Mouse (Mus musculus) intestine, embryonic 15.5 days (tissue): ENCODE results near the gene Kcna5. TPM values are rescaled to one million over a fixed set of nuclear protein-coding genes. Genes with fewer than 3 reads are reported as not detected.
A peak's percentile ranks its signal among the peaks of the same experiment; 100 is the strongest.

ENCODE experiments used
- ATAC-seq: fragments of 200-750 bp; cut with Nextera tagmentation; 2 replicates; pipeline ENCODE4 v1.8.0; 2017; ENCODE audit warnings: moderate TSS enrichment, moderate library complexity
- H3K27ac ChIP-seq: fragments of 300-500 bp; sonication (generic); 2 replicates; pipeline ENCODE4 v1.5.1; 2015; ENCODE audit warnings: mild to moderate bottlenecking, inconsistent platforms
- H3K27me3 ChIP-seq: fragments of 300-500 bp; sonication (generic); replicated peaks from 2 replicates; pipeline ENCODE4 v1.6.1; 2015; ENCODE audit warnings: inconsistent platforms
- H3K36me3 ChIP-seq: fragments of 300-500 bp; sonication (generic); 2 replicates; pipeline ENCODE4 v1.6.1; 2015; ENCODE audit warnings: inconsistent platforms
- H3K4me1 ChIP-seq: fragments of 300-500 bp; sonication (generic); replicated peaks from 2 replicates; pipeline ENCODE4 v1.6.1; 2015; ENCODE audit warnings: inconsistent platforms
- H3K4me2 ChIP-seq: fragments of 300-500 bp; sonication (generic); replicated peaks from 2 replicates; pipeline ENCODE4 v1.6.1; 2015; ENCODE audit warnings: mild to moderate bottlenecking, inconsistent platforms
- H3K4me3 ChIP-seq: fragments of 300-500 bp; sonication (generic); replicated peaks from 2 replicates; pipeline ENCODE4 v1.5.1; 2015; ENCODE audit warnings: inconsistent platforms
- H3K9ac ChIP-seq: fragments of 300-500 bp; sonication (generic); 2 replicates; pipeline ENCODE4 v1.6.1; 2015; ENCODE audit warnings: inconsistent platforms
- H3K9me3 ChIP-seq: fragments of 300-500 bp; sonication (generic); 2 replicates; pipeline ENCODE4 v1.6.1; 2016; ENCODE audit warnings: inconsistent platforms
- WGBS: fragments of 180-500 bp; shearing (Covaris S2); methylation state at CpG from one replicate; pipeline ENCODE4 v1.1.7; 2015; 5-methylcytosine and 5-hydroxymethylcytosine counted together
- polyA plus RNA-seq: library from polyadenylated mRNA; unstranded; fragments of >200 nt; fragmentation: Nextera tagmentation; extraction: Ambion mirVana; gene quantifications from 2 replicates; pipeline ENCODE4 v1.2.1, GENCODE M21; 2015

Gene Kcna5
- polyA plus RNA-seq, 1 experiment from 2014 or later, result 7.5 TPM

DNA sequence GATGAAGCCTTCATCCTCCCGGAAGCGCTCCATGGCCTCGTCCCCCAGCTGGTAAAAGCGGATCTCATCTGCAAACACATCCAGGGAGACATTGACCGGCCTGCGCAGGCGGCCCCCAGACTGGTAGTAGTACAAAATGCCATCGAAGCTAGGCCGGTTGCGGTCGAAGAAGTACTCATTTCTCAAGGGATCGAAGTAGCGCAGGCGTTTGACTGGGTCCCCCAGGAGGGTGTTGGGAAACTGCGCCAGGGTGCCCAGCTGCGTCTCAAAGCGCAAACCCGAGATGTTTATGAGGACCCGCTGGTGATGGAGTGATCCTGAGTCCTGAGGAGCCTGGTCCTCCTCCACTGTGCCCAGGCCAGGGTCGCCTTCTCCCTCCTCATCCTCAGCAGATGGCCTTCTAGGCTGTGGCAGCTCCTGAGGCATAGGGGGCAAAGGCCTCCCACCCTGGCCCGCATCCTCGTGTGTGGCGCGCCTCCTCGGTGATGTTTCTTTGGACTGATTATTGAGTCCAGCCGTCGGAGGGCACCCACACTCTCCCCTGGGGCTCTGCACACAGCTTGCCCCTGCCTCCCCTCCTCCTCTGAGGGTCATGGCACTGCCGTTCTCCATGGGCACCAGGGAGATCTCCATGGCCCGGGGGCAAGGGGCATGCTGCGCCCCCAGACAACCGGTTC, 543 bp downstream of the Kcna5 start:
- peak; percentile 48 for ATAC-seq

DNA sequence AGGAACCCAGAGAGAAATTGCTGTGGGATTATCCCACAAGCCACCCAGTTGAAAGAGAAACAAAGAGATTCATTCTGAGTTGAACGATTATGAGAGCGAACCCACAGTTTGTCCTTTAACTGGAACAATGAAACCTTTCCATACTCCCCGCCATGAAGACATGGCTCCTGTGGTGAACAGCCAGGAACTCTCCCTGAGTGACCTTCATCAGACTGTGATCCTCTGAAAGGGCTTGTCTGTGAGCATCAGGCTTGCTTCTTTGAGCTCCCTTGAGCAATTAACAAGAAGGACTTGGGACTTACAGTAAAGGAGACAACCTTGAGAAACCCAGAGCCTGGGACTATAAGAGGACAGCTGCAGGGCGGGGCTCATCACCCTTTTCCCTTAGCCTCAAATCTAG, 3.9 kb downstream of the Kcna5 start:
- WGBS, result 77% methylated on average over 4 of the region's 4 CpGs

More for the DNA sequence above, 543 bp downstream of the Kcna5 start:
- H3K9ac ChIP-seq, result peak overlapping the region; percentile 34
- H3K4me1 ChIP-seq, result peaks cover 18% of the 10 kb centered on the region
- 26% methylated on average over 31 of the region's 31 CpGs for WGBS
- peak overlapping the region; percentile 63 for H3K4me2 ChIP-seq
- no peaks in the 10 kb centered on the region for H3K9me3 ChIP-seq
- 0 out of 2 replicates have a peak, but pooled peaks cover 9% of the 10 kb centered on the region for H3K27me3 ChIP-seq
- H3K36me3 ChIP-seq, result no peaks in the 10 kb centered on the region
- peak overlapping the region; percentile 27 for H3K4me3 ChIP-seq
- peak overlapping the region; percentile 73 for H3K27ac ChIP-seq

DNA sequence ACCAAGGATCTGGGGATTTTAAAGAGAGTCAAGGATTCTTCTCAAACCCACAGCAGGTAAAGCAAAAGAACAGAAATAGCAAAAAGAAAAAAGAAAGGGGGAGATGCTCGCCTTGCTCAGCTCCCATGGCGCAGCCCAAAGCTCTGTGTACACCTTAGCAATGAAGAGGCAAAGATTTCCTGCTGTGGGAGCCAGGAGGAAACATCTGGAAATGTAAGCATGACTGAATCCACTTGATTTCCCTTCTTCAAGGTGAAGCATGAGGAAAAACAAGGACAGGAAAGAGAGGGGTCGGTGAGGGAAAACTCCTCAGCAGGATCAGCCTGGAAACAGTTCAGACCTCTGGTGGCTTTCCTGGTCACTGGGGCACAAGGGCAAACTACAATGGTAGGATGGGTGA, 5.2 kb downstream of the Kcna5 start:
- Histone ChIP-seq H3K9ac (no peak overlapping the region), H3K4me3 (no peak overlapping the region), H3K9me3 (no peaks in the 10 kb centered on the region), H3K27me3 (0 out of 2 replicates have a peak, but pooled peaks cover 8% of the 10 kb centered on the region), H3K36me3 (no peaks in the 10 kb centered on the region), H3K4me1 (peaks cover 6% of the 10 kb centered on the region), H3K4me2 (no peak overlapping the region), H3K27ac (no peak overlapping the region)
- no peak for ATAC-seq
- 75% methylated on average over 3 of the region's 3 CpGs for WGBS

More for the DNA sequence above, 3.9 kb downstream of the Kcna5 start:
- Histone ChIP-seq H3K9ac (no peak overlapping the region), H3K4me1 (peaks cover 15% of the 10 kb centered on the region), H3K4me3 (no peak overlapping the region), H3K27me3 (0 out of 2 replicates have a peak, but pooled peaks cover 9% of the 10 kb centered on the region), H3K9me3 (no peaks in the 10 kb centered on the region), H3K27ac (no peak overlapping the region), H3K4me2 (no peak overlapping the region), H3K36me3 (no peaks in the 10 kb centered on the region)
- ATAC-seq, result no peak

DNA sequence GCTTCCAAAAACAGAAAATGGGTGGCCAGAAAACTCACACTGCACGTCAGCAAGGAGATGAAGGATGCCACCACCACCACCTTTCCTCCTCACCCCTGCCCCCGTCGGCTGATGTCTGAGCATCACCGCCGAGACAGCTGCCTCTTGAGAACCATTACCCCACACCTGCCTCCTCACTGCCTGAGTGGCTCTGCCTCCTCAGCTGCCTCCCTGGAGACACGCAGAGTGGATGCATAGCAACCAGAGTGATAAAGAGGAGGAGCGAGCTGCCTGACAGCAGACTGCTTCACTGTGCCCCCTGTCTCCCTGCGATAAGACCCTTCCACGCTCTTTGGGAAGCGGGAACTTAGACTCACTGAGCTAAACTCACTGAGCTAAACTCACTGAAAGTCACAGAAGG, 20.5 kb downstream of the Kcna5 start:
- ATAC-seq, result no peak; the same call in 1 of the 2 replicates
- no peak overlapping the region for H3K9ac ChIP-seq
- no peaks in the 10 kb centered on the region for H3K4me1 ChIP-seq
- H3K36me3 ChIP-seq, result no peaks in the 10 kb centered on the region
- H3K9me3 ChIP-seq, result no peaks in the 10 kb centered on the region
- 26% methylated on average over 10 of the region's 10 CpGs for WGBS
- H3K27me3 ChIP-seq, result no peaks in the 10 kb centered on the region
- H3K4me3 ChIP-seq, result no peak overlapping the region
- H3K27ac ChIP-seq, result no peak overlapping the region
- no peak overlapping the region for H3K4me2 ChIP-seq

DNA sequence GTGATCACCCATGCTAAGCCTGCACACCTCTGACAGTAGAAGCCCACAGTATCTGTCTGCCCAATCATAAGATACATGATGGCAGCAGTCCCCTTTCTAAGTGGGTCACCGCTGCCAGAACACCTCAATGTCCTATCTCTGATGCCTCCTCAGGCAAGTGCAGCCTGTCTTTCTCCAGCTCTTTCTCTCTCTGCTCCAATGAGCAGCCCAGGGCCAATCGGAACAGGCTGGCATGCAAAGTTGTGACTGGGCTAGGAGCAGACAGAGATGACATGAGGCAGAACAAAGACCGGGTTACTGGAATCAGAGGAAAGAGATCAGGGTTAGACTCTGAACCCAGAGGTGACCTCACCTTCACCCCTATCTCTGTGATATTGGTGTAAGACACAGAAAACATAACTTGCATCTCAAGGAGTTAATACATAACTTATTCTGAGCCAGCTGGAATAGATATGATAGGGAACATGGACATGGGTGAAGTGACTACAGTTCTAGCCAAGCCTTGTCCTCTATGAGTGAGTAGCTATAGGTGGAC, 21.4 kb downstream of the Kcna5 start:
- Histone ChIP-seq H3K4me3 (no peak overlapping the region), H3K9me3 (no peaks in the 10 kb centered on the region), H3K27ac (no peak overlapping the region), H3K4me2 (no peak overlapping the region), H3K36me3 (no peaks in the 10 kb centered on the region), H3K27me3 (no peaks in the 10 kb centered on the region), H3K9ac (no peak overlapping the region), H3K4me1 (no peaks in the 10 kb centered on the region)
- peak; percentile 84 for ATAC-seq
- 61% methylated on average over 3 of the region's 3 CpGs for WGBS

DNA sequence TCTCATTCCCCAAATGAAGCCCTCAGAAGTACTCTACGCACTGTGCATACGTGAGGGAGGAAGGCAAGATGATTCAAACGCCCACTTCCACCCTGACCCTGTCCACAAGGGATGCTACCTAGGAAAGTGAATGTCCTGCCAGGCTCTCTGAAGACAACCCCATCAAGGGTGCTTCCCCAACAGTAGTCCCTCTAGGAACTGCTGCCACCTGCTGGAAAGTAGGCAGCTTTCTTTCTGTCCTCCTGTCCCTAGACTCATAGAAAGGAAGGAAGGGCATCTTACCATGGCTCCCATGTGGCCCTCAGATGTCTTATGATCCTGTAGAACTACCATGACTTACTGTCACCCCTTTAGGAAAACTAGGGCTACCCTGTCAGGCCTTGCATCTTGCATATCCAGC, 22.1 kb downstream of the Kcna5 start:
- WGBS, result 82% methylated on average over 3 of the region's 3 CpGs
- ATAC-seq, result no peak
- H3K27ac ChIP-seq, result no peak overlapping the region
- H3K27me3 ChIP-seq, result no peaks in the 10 kb centered on the region
- no peaks in the 10 kb centered on the region for H3K36me3 ChIP-seq
- H3K9ac ChIP-seq, result no peak overlapping the region
- H3K9me3 ChIP-seq, result no peaks in the 10 kb centered on the region
- no peaks in the 10 kb centered on the region for H3K4me1 ChIP-seq
- H3K4me3 ChIP-seq, result no peak overlapping the region
- H3K4me2 ChIP-seq, result no peak overlapping the region

DNA sequence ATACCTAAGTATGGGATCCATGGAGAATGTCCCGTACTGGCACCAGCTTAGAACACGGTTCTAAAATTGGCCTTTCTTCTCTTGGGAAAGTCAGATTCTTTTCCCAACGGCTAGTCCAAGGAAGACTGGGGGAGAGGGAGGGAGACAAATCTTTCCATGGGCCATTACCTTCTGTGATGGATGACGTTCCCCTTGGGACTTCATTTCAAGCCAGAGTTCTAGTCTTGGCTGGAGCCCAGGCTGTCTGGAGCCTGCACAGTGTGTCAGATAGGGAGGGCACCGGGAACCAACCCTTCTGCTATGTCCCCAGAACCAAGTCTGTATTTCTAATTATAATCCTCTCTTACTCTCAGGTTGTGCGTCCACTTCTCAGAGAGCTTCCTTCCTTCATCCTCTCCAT, 26.5 kb downstream of the Kcna5 start:
- H3K4me3 ChIP-seq, result no peak overlapping the region
- H3K4me2 ChIP-seq, result no peak overlapping the region
- H3K27ac ChIP-seq, result no peak overlapping the region
- no peaks in the 10 kb centered on the region for H3K27me3 ChIP-seq
- no peaks in the 10 kb centered on the region for H3K36me3 ChIP-seq
- 81% methylated on average over 6 of the region's 6 CpGs for WGBS
- H3K9ac ChIP-seq, result no peak overlapping the region
- no peaks in the 10 kb centered on the region for H3K9me3 ChIP-seq
- no peak for ATAC-seq
- H3K4me1 ChIP-seq, result no peaks in the 10 kb centered on the region

DNA sequence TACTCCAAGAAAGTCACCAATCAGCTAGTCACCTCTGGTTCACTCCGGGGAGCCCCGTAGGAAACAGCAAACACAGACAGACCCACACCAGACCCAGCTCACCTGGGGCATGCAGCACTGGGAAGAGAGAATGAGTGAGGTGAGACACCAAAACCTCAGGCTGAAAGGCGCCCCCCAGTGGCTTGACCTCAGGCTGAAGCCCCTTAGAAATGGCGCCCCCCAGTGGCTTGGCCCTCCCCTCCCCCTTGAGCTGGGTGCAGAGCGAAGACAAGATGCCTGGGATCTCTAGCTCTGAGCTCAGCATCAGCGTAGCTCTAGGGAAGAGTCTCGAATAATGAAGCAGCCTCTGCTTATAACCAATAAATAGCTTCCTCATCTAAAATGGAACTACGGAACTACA, 31.3 kb downstream of the Kcna5 start:
- H3K9me3 ChIP-seq, result no peaks in the 10 kb centered on the region
- 78% methylated on average over 8 of the region's 8 CpGs for WGBS
- H3K9ac ChIP-seq, result no peak overlapping the region
- H3K36me3 ChIP-seq, result no peaks in the 10 kb centered on the region
- H3K27me3 ChIP-seq, result 0 out of 2 replicates have a peak, but pooled peaks cover 2% of the 10 kb centered on the region
- no peak for ATAC-seq
- no peak overlapping the region for H3K4me2 ChIP-seq
- no peaks in the 10 kb centered on the region for H3K4me1 ChIP-seq
- H3K27ac ChIP-seq, result no peak overlapping the region
- H3K4me3 ChIP-seq, result no peak overlapping the region

DNA sequence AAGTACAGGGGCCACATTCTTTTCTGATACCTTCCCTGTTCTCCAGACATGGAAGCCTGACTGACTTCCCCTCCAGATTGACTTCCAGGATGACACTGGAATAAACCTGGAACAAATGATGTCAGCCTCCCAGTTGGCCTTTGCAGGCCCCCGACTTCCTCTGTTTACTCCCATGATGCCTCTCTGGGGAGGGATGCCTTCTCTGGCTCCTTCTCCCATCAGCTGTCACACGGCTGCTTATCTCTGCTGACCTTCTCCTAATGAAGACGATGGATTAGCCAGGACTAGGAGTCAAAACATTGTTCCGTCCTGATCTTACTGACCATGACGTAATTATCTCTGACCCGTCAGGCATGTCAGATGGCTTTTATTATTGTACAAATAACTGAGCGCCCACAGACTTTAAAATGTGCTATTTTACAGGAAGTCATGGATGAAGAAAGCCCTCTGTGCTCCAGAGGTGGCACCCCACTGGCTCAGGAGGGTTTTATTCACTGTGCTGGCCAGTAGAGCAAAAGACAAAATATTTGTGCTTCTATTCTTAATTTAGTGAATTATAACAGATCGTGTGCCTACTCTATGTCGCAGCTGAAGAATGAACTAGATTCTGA, 32.4 kb downstream of the Kcna5 start:
- no peak for ATAC-seq
- H3K27me3 ChIP-seq, result 0 out of 2 replicates have a peak, but pooled peaks cover 3% of the 10 kb centered on the region
- WGBS, result 43% methylated on average over 9 of the region's 9 CpGs
- H3K9ac ChIP-seq, result no peak overlapping the region
- H3K36me3 ChIP-seq, result no peaks in the 10 kb centered on the region
- H3K4me3 ChIP-seq, result no peak overlapping the region
- H3K9me3 ChIP-seq, result no peaks in the 10 kb centered on the region
- no peak overlapping the region for H3K27ac ChIP-seq
- H3K4me2 ChIP-seq, result no peak overlapping the region
- H3K4me1 ChIP-seq, result no peaks in the 10 kb centered on the region

DNA sequence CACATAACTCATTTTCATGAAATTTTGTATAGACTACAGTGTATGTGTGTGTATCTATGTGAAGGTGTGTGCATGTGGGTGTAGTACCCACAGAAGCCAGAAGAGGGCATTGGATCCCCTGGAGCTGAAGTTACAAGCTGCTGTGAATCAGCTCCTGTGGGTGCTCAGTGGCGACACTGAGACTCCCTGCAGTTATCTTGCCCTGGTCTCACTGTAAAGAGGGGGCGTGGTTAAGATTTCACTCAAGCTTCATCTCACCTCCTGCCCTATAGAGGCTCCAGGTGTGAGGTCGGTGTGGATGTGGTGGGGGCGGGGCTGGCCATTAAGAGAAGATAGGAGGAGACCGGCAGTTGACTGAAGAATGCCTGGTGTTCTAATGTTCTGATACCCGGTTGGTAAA, 34.2 kb downstream of the Kcna5 start:
- Histone ChIP-seq H3K4me3 (no peak overlapping the region), H3K27ac (no peak overlapping the region), H3K9me3 (no peaks in the 10 kb centered on the region), H3K36me3 (no peaks in the 10 kb centered on the region), H3K4me2 (no peak overlapping the region), H3K27me3 (0 out of 2 replicates have a peak, but pooled peaks cover 3% of the 10 kb centered on the region), H3K9ac (no peak overlapping the region), H3K4me1 (no peaks in the 10 kb centered on the region)
- no peak for ATAC-seq
- 83% methylated on average over 6 of the region's 6 CpGs for WGBS

DNA sequence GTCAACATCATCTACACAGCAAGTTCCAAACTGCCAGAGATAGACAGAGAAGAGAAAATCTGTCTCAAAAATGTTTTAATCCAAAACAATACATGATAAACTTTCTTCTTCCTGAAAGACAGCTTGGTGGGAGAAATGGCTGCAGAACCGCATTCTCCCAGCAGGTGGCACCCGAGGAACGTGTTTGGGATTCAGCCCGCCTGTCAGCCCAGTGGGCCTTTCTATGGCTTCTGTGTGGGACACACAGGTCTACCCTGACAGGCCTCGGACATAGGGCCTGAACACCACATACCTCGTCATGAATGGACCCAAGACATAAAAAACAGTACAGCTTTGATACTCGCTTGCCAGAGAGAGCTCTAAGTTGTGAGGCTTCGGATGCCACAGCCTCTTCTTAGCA, 35.1 kb downstream of the Kcna5 start:
- Histone ChIP-seq H3K9ac (no peak overlapping the region), H3K4me2 (no peak overlapping the region)
- ATAC-seq, result peak; percentile 58; the same call in 1 of the 2 replicates

DNA sequence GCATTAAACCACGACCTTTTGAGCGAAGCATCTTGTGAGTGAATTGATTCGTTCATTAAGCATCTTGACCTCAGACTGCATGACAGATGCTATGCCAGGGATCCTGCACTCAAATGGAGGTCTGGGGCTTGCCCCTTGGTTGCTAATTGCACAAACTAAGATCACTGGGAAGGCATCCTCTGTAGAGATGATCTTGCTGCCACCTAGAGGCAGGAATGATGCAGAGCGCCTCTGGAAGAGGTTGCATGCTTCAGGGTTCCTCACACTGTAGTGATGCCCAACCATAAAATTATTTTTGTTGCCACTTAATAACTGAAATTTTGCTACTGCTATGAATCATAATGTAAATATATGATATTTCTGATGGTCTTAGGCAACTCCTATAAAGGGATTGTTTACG, 37.3 kb downstream of the Kcna5 start:
- Histone ChIP-seq H3K27me3 (0 out of 2 replicates have a peak, but pooled peaks cover 3% of the 10 kb centered on the region), H3K9ac (no peak overlapping the region), H3K4me2 (no peak overlapping the region), H3K4me3 (no peak overlapping the region), H3K4me1 (no peaks in the 10 kb centered on the region), H3K9me3 (no peaks in the 10 kb centered on the region), H3K36me3 (no peaks in the 10 kb centered on the region), H3K27ac (no peak overlapping the region)
- ATAC-seq, result no peak
- 65% methylated on average over 5 of the region's 5 CpGs for WGBS

More for the DNA sequence above, 35.1 kb downstream of the Kcna5 start:
- Histone ChIP-seq H3K9me3 (no peaks in the 10 kb centered on the region), H3K4me3 (no peak overlapping the region), H3K27me3 (0 out of 2 replicates have a peak, but pooled peaks cover 3% of the 10 kb centered on the region), H3K27ac (no peak overlapping the region), H3K36me3 (no peaks in the 10 kb centered on the region), H3K4me1 (no peaks in the 10 kb centered on the region)
- 21% methylated on average over 8 of the region's 8 CpGs for WGBS
